Mouse (Mus musculus) heart, postnatal 0 days (tissue): ENCODE measurements around the gene Cbx8. TPM values are rescaled to one million over a fixed set of nuclear protein-coding genes. Genes with fewer than 3 reads are reported as not detected.

Source experiments
- ATAC-seq: fragments of 200-750 bp; cut with Nextera tagmentation; 2 replicates; pipeline ENCODE4 v1.8.0; 2017; ENCODE audit warnings: low read depth, moderate number of reproducible peaks, moderate library complexity; ENCODE audit not compliant: insufficient read depth
- DNase-seq: peaks from one replicate; pipeline ENCODE4 v3.0.0-alpha.2; 2016; ENCODE audit warnings: low spot score
- H3K27ac ChIP-seq: fragments of 300-500 bp; sonication (generic); 2 replicates; pipeline ENCODE4 v1.5.1; 2014; ENCODE audit warnings: low read depth, mild to moderate bottlenecking
- H3K27me3 ChIP-seq: fragments of 300-500 bp; sonication (generic); 2 replicates; pipeline ENCODE4 v1.6.1; 2014; ENCODE audit warnings: low read length, mixed read lengths; ENCODE audit not compliant: control insufficient read depth, insufficient read depth
- H3K36me3 ChIP-seq: fragments of 300-500 bp; sonication (generic); replicated peaks from 2 replicates; pipeline ENCODE4 v1.6.1; 2014; ENCODE audit warnings: low read length, mixed read lengths; ENCODE audit not compliant: control insufficient read depth, insufficient read depth
- H3K4me1 ChIP-seq: fragments of 300-500 bp; sonication (generic); 2 replicates; pipeline ENCODE4 v1.6.1; 2014; ENCODE audit warnings: antibody characterized with exemption; ENCODE audit not compliant: control insufficient read depth, insufficient read depth
- H3K4me2 ChIP-seq: fragments of 300-500 bp; sonication (generic); 2 replicates; pipeline ENCODE4 v1.6.1; 2014; ENCODE audit warnings: low read depth, mild to moderate bottlenecking, low read length, moderate library complexity
- H3K4me3 ChIP-seq: fragments of 300-500 bp; sonication (generic); 2 replicates; pipeline ENCODE4 v1.5.1; 2014; ENCODE audit warnings: low read depth, low read length
- H3K9ac ChIP-seq: fragments of 300-500 bp; sonication (generic); replicated peaks from 2 replicates; pipeline ENCODE4 v1.6.1; 2014; ENCODE audit warnings: low read depth, low read length, mixed read lengths
- H3K9me3 ChIP-seq: fragments of 300-500 bp; sonication (generic); replicated peaks from 2 replicates; pipeline ENCODE4 v1.6.1; 2016; ENCODE audit warnings: low read length; ENCODE audit not compliant: control insufficient read depth
- CTCF ChIP-seq: IDR thresholded peaks from 2 replicates; pipeline ENCODE4 v1.5.1; 2016; ENCODE audit warnings: antibody characterized with exemption, control low read depth, low read depth
- EP300 ChIP-seq: IDR thresholded peaks from 2 replicates; pipeline ENCODE4 v1.6.1; 2016; ENCODE audit warnings: antibody characterized with exemption, low read depth
- WGBS: fragments of 180-500 bp; shearing (Covaris S2); extraction: QIAGEN DNeasy Blood & Tissue Kit; methylation state at CpG from one replicate; pipeline ENCODE4 v1.1.7; 2014; 5-methylcytosine and 5-hydroxymethylcytosine counted together
- polyA plus RNA-seq: library from polyadenylated mRNA; unstranded; fragments of >200 nt; fragmentation: Nextera tagmentation; extraction: Ambion mirVana; gene quantifications from 2 replicates; pipeline ENCODE4 v1.2.1, GENCODE M21; 2015
- total RNA-seq: library from RNA; depleted of rRNA; stranded (reverse); fragments of >200 nt; gene quantifications from 2 replicates; pipeline ENCODE4 v1.2.3, GENCODE M21; 2014; ENCODE audit warnings: low replicate concordance; rRNA removed

Cbx8 gene
- total and polyA plus RNA-seq, 2 experiments from 2014 or later = 1.6 to 5.1 TPM

GRCm38 (mm10) chr11:118998540-118999265, 42.1 kb downstream of the Cbx8 start:
- Histone ChIP-seq H3K9ac (no peak overlapping the region), H3K4me3 (no peak overlapping the region), H3K4me2 (no peak overlapping the region), H3K4me1 (no peaks in the 10 kb centered on the region), H3K27ac (no peak overlapping the region), H3K9me3 (peaks cover 4% of the 10 kb centered on the region; the same call in 1 of the 2 replicates), H3K36me3 (no peaks in the 10 kb centered on the region), H3K27me3 (peaks cover 36% of the 10 kb centered on the region)
- TF ChIP-seq EP300 (no peak), CTCF (peak; percentile 79)
- ATAC-seq (peak; percentile 68), DNase-seq (peak; percentile 74)
- WGBS = 10% methylated on average over 30 of the region's 30 CpGs

GRCm38 (mm10) chr11:118997182-118997581, 43.6 kb downstream of the Cbx8 start:
- Histone ChIP-seq H3K9me3 (peaks cover 4% of the 10 kb centered on the region; the same call in 1 of the 2 replicates), H3K27me3 (peaks cover 36% of the 10 kb centered on the region), H3K4me3 (no peak overlapping the region), H3K27ac (no peak overlapping the region), H3K36me3 (no peaks in the 10 kb centered on the region), H3K4me1 (no peaks in the 10 kb centered on the region), H3K4me2 (no peak overlapping the region), H3K9ac (no peak overlapping the region)
- TF ChIP-seq CTCF (no peak), EP300 (no peak)
- DNase-seq (no peak), ATAC-seq (no peak)
- WGBS = 51% methylated on average over 3 of the region's 3 CpGs

GRCm38 (mm10) chr11:118995448-118995847, 45.3 kb downstream of the Cbx8 start:
- TF ChIP-seq CTCF = no peak
- no peak for TF ChIP-seq EP300
- DNase-seq (no peak), ATAC-seq (no peak)
- Histone ChIP-seq H3K27me3 (peaks cover 30% of the 10 kb centered on the region), H3K36me3 (no peaks in the 10 kb centered on the region), H3K4me1 (no peaks in the 10 kb centered on the region), H3K9ac (no peak overlapping the region), H3K9me3 (no peaks in the 10 kb centered on the region), H3K4me3 (no peak overlapping the region), H3K4me2 (no peak overlapping the region), H3K27ac (no peak overlapping the region)
- 29% methylated on average over 4 of the region's 4 CpGs for WGBS

GRCm38 (mm10) chr11:118992781-118993180, 48.0 kb downstream of the Cbx8 start:
- WGBS = 47% methylated on average over 3 of the region's 3 CpGs
- Histone ChIP-seq H3K9me3 (no peaks in the 10 kb centered on the region), H3K4me3 (no peak overlapping the region), H3K9ac (no peak overlapping the region), H3K27me3 (0 out of 2 replicates have a peak, but pooled peaks cover 5% of the 10 kb centered on the region), H3K4me1 (no peaks in the 10 kb centered on the region), H3K36me3 (no peaks in the 10 kb centered on the region), H3K27ac (no peak overlapping the region), H3K4me2 (no peak overlapping the region)
- no peak for DNase-seq
- no peak for ATAC-seq
- no peak for TF ChIP-seq CTCF
- TF ChIP-seq EP300 = no peak

- no peak for DNase-seq
- Histone ChIP-seq H3K4me2 (no peak within 1 kb of the TSS), H3K4me1 (no peaks in the 10 kb centered on the region), H3K4me3 (no peak within 1 kb of the TSS), H3K9ac (no peak within 1 kb of the TSS), H3K27me3 (no peaks in the 10 kb centered on the region), H3K36me3 (no peaks in the 10 kb centered on the region), H3K27ac (no peak within 1 kb of the TSS), H3K9me3 (no peaks in the 10 kb centered on the region)
- no peak for ATAC-seq
- TF ChIP-seq EP300 = no peak
- no peak for TF ChIP-seq CTCF
- 84% methylated on average over 10 of the region's 10 CpGs for WGBS
Measured at GRCm38 (mm10) chr11:118987999-118988398, 52.8 kb downstream of the Cbx8 start, which contains the start of gene Enpp7. Enpp7 (plus strand) TSS chr11:118988188.

Other genes starting within 250 kb of the Cbx8 start
- gene Rbfox3, start 129.4 kb downstream of the Cbx8 start, total RNA-seq = 1.2 TPM in 1 of 2 replicates, not detected in the other
- gene Rbfox3, start 129.4 kb downstream of the Cbx8 start, polyA plus RNA-seq = 0.08 TPM in 2 replicates
- not detected in 2 replicates for gene Enpp7, start 52.8 kb downstream of the Cbx8 start, total RNA-seq
- not detected in 2 replicates for gene Enpp7, start 52.8 kb downstream of the Cbx8 start, polyA plus RNA-seq
- gene Cbx2, start 18.0 kb downstream of the Cbx8 start, total RNA-seq = 1.8 and 13.0 TPM in 2 replicates
- 5.7 and 5.8 TPM in 2 replicates for gene Cbx2, start 18.0 kb downstream of the Cbx8 start, polyA plus RNA-seq
- 12.1 and 23.1 TPM in 2 replicates for gene Cbx4, start 45.3 kb upstream of the Cbx8 start, total RNA-seq
- 6.8 and 8.2 TPM in 2 replicates for gene Cbx4, start 45.3 kb upstream of the Cbx8 start, polyA plus RNA-seq
- 46.4 and 50.8 TPM in 2 replicates for gene Tbc1d16, start 187.5 kb upstream of the Cbx8 start, total RNA-seq
- gene Tbc1d16, start 187.5 kb upstream of the Cbx8 start, polyA plus RNA-seq = 12.4 and 12.9 TPM in 2 replicates
- 0.39 TPM in 1 of 2 replicates, not detected in the other for gene Ccdc40, start 187.6 kb upstream of the Cbx8 start, total RNA-seq
- 0.62 and 0.68 TPM in 2 replicates for gene Ccdc40, start 187.6 kb upstream of the Cbx8 start, polyA plus RNA-seq
- 91.1 and 158 TPM in 2 replicates for gene Gaa, start 226.9 kb upstream of the Cbx8 start, total RNA-seq
- gene Gaa, start 226.9 kb upstream of the Cbx8 start, polyA plus RNA-seq = 51.8 and 56.3 TPM in 2 replicates